Mouse (Mus musculus) G1E (cell line): ENCODE measurements around the gene Rsph1. TPM values are rescaled to one million over a fixed set of nuclear protein-coding genes. Genes with fewer than 3 reads are reported as not detected.

Experiments used
- ATAC-seq: 2 replicates; pipeline ENCODE4 v1.8.0; 2016; ENCODE audit warnings: mild to moderate bottlenecking; ENCODE audit not compliant: insufficient number of reproducible peaks, poor library complexity, low FRiP score, severe bottlenecking; ENCODE audit errors: extremely low read depth
- DNase-seq: peaks from one replicate; pipeline ENCODE4 v3.0.0; 2012; ENCODE audit warnings: low spot score
- H3K27me3 ChIP-seq: 2 replicates; pipeline ENCODE4 v1.6.1; 2012; ENCODE audit warnings: mild to moderate bottlenecking, low read length, inconsistent platforms; ENCODE audit not compliant: insufficient read depth
- H3K36me3 ChIP-seq: replicated peaks from 2 replicates; pipeline ENCODE3; 2012; ENCODE audit warnings: mild to moderate bottlenecking, inconsistent platforms
- H3K4me1 ChIP-seq: 2 replicates; pipeline ENCODE4 v1.6.1; 2012; ENCODE audit warnings: low read depth, low read length, inconsistent platforms, mixed read lengths; ENCODE audit not compliant: insufficient read depth
- H3K4me3 ChIP-seq: 2 replicates; pipeline ENCODE4 v1.5.1; 2012; ENCODE audit warnings: low read depth, mild to moderate bottlenecking, inconsistent platforms, low read length, moderate library complexity, mixed read lengths
- H3K9me3 ChIP-seq: replicated peaks from 2 replicates; pipeline ENCODE4 v1.6.1; 2012; ENCODE audit warnings: inconsistent platforms
- CTCF ChIP-seq: IDR thresholded peaks from 2 replicates; pipeline ENCODE4 v1.5.1; 2012; ENCODE audit warnings: low read depth, low read length, inconsistent platforms, mixed read lengths
- GATA1 ChIP-seq: IDR thresholded peaks from 2 replicates; pipeline ENCODE4 v1.6.1; 2012; ENCODE audit warnings: borderline replicate concordance, low read length, inconsistent platforms, mixed read lengths
- GATA2 ChIP-seq: IDR thresholded peaks from 2 replicates; pipeline ENCODE4 v1.6.1; 2012; ENCODE audit warnings: low read depth, low read length, inconsistent platforms, borderline replicate concordance
- POLR2AphosphoS5 ChIP-seq: IDR thresholded peaks from 2 replicates; pipeline ENCODE4 v1.6.1; 2012; ENCODE audit warnings: low read depth, low read length, inconsistent platforms; ENCODE audit not compliant: insufficient replicate concordance
- TAL1 ChIP-seq: conservative IDR thresholded peaks from 2 replicates; pipeline ENCODE4 v1.6.1; 2012; ENCODE audit warnings: low read depth, low read length, inconsistent platforms, mixed read lengths
- polyA plus RNA-seq: library from polyadenylated mRNA; stranded (reverse); fragments of >175 nt; gene quantifications from 2 replicates; pipeline ENCODE4 v1.2.3, GENCODE M21; 2012
- total RNA-seq, 2 experiments: library from RNA; stranded (forward) in 1 of 2; stranded (reverse) in 1 of 2; fragments of 200-1000 nt in 1 of 2; fragments of >200 nt in 1 of 2; fragmentation: Nextera tagmentation in 1 of 2; gene quantifications; 2 replicates each; pipeline ENCODE4 v1.2.3; 2014 to 2017

Rsph1 gene
- total and polyA plus RNA-seq, 3 experiments = not detected

- Histone ChIP-seq H3K4me3 (no peak within 1 kb of the TSS), H3K36me3 (no peaks in the 10 kb centered on the region), H3K9me3 (peaks cover 53% of the 10 kb centered on the region), H3K4me1 (no peaks in the 10 kb centered on the region), H3K27me3 (no peaks in the 10 kb centered on the region)
- ATAC-seq = no peak
- DNase-seq = no peak
- no peak for TF ChIP-seq GATA2
- no peak for TF ChIP-seq TAL1
- TF ChIP-seq POLR2AphosphoS5 = no peak
- TF ChIP-seq CTCF = no peak
- TF ChIP-seq GATA1 = no peak
These were observed 9.3 kb upstream of the Rsph1 start, which contains the start of gene Slc37a1 for GRCm38 (mm10) chr17:31286492-31286891. TSS of gene Slc37a1 (plus strand) at chr17:31286792.

GRCm38 (mm10) chr17:31285867-31286266 is 8.7 kb upstream of the Rsph1 start:
- DNase-seq (no peak), ATAC-seq (no peak)
- Histone ChIP-seq H3K9me3 (peaks cover 54% of the 10 kb centered on the region), H3K36me3 (no peaks in the 10 kb centered on the region), H3K4me3 (no peak overlapping the region), H3K27me3 (no peaks in the 10 kb centered on the region), H3K4me1 (no peaks in the 10 kb centered on the region)
- TF ChIP-seq GATA2 (no peak), CTCF (no peak), TAL1 (no peak), GATA1 (no peak), POLR2AphosphoS5 (no peak)

- DNase-seq = no peak
These were observed 5.5 kb upstream of the Rsph1 start for GRCm38 (mm10) chr17:31282687-31283053.

GRCm38 (mm10) chr17:31281830-31282686 is 4.9 kb upstream of the Rsph1 start:
- H3K36me3 ChIP-seq = no peaks in the 10 kb centered on the region
- no peak for TF ChIP-seq GATA1
- no peak for TF ChIP-seq POLR2AphosphoS5
- no peak for TF ChIP-seq TAL1
- TF ChIP-seq GATA2 = no peak
- no peak for TF ChIP-seq CTCF
- no peak for ATAC-seq

More at GRCm38 (mm10) chr17:31282687-31283053, 5.5 kb upstream of the Rsph1 start:
- no peak for ATAC-seq
- Histone ChIP-seq H3K27me3 (no peaks in the 10 kb centered on the region), H3K9me3 (peaks cover 54% of the 10 kb centered on the region), H3K36me3 (no peaks in the 10 kb centered on the region), H3K4me1 (no peaks in the 10 kb centered on the region), H3K4me3 (no peak overlapping the region)
- no peak for TF ChIP-seq TAL1
- no peak for TF ChIP-seq GATA1
- TF ChIP-seq CTCF = no peak
- no peak for TF ChIP-seq POLR2AphosphoS5
- TF ChIP-seq GATA2 = no peak

GRCm38 (mm10) chr17:31280269-31280668 is 3.1 kb upstream of the Rsph1 start:
- TF ChIP-seq POLR2AphosphoS5 = no peak
- no peak for TF ChIP-seq TAL1
- TF ChIP-seq GATA1 = no peak
- TF ChIP-seq CTCF = no peak
- no peak for TF ChIP-seq GATA2
- ATAC-seq (no peak), DNase-seq (no peak)
- H3K9me3 ChIP-seq = peaks cover 62% of the 10 kb centered on the region
- H3K36me3 ChIP-seq = no peaks in the 10 kb centered on the region
- H3K4me3 ChIP-seq = no peak overlapping the region
- no peaks in the 10 kb centered on the region for H3K27me3 ChIP-seq
- no peaks in the 10 kb centered on the region for H3K4me1 ChIP-seq

More at GRCm38 (mm10) chr17:31281830-31282686, 4.9 kb upstream of the Rsph1 start:
- no peak for DNase-seq
- Histone ChIP-seq H3K27me3 (no peaks in the 10 kb centered on the region), H3K4me1 (no peaks in the 10 kb centered on the region), H3K9me3 (peaks cover 54% of the 10 kb centered on the region), H3K4me3 (no peak overlapping the region)

- ATAC-seq (no peak), DNase-seq (no peak)
- H3K36me3 ChIP-seq = no peaks in the 10 kb centered on the region
- peaks cover 64% of the 10 kb centered on the region for H3K9me3 ChIP-seq
- H3K4me1 ChIP-seq = no peaks in the 10 kb centered on the region
- no peak overlapping the region for H3K4me3 ChIP-seq
- no peaks in the 10 kb centered on the region for H3K27me3 ChIP-seq
- no peak for TF ChIP-seq GATA1
- no peak for TF ChIP-seq GATA2
- TF ChIP-seq POLR2AphosphoS5 = no peak
- no peak for TF ChIP-seq CTCF
- no peak for TF ChIP-seq TAL1
These were observed 2.4 kb upstream of the Rsph1 start for GRCm38 (mm10) chr17:31279541-31279940.
